Mouse (Mus musculus): ENCODE data around the gene Lcn5. TPM values are rescaled to one million over a fixed set of nuclear protein-coding genes. Genes with fewer than 3 reads are reported as not detected.
A peak's percentile ranks its signal among the peaks of the same experiment; 100 is the strongest.
"Not testable (repeated sequence)": the region's sequence is repeated elsewhere in the genome, so short reads cannot be mapped to it uniquely, and the experiment has no call there.

Gene Lcn5
- total RNA-seq, 2 experiments from 2014 or later, result not detected

GRCm38 (mm10) chr2:25664125-25664524 lies 6.4 kb downstream of the Lcn5 start:
- intact Hi-C loops (cut with DNase I; ENCODE audit: low total_unique reads), result no loop called here
- no peak for DNase-seq

- no peak for DNase-seq
- intact Hi-C loops (cut with DNase I; ENCODE audit: low total_unique reads), result no loop called here
Measured at GRCm38 (mm10) chr2:25666516-25666915, 8.8 kb downstream of the Lcn5 start.

GRCm38 (mm10) chr2:25676486-25676885 lies 18.7 kb downstream of the Lcn5 start, which contains the start of gene Lcn6:
Gene Lcn6, plus strand, starts transcription at chr2:25676786.
- intact Hi-C loops (cut with DNase I; ENCODE audit: low total_unique reads), result no loop called here
- no peak for DNase-seq

DNA sequence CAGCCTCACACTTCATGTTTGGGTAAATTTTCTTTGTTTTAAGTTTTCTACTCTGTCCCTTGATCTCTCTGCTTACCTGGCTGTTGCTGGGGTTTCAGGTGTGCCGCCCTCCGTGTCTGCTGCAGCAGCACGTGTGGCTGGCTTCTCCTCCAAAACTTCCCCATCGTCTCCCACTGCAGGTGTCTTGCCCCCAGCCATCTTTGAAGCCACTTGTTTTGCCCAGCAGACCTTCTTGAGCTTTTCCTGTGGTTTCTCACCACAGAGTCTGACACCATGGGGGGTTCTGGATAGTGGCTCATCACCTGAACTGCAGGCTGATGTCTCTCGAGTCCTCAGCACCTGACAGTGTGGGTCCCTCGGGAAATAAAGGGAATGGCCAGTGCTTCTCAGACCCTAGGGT lies 21.8 kb downstream of the Lcn5 start:
- intact Hi-C loops (cut with DNase I; ENCODE audit: low total_unique reads), result no loop called here

DNA sequence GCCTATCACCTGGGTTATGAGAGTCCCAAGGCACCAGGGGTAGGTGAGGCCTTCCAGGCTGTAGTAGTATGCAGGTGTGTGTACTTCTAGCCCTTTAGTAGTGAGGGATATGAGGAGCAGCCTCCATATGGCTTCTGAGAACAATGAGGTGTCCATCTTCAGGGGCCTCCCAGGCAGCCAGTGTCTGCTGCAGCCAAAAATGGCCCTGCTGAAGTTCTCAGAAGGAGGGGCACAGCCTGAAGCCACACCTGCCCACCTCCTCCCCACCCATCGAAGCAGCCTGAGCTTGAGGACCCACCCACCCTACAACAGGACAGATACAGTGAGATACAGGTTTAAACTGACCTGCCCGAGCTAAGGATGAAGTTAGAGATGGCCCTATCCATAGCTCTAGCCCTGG lies 24.7 kb downstream of the Lcn5 start, which contains the start of gene Lcn10:
Gene Lcn10 (plus strand): TSS at position 301 of the 400 bp plus-strand sequence.
- intact Hi-C loops (cut with DNase I; ENCODE audit: low total_unique reads), result no loop called here
- DNase-seq, result no peak

More for the DNA sequence above, 21.8 kb downstream of the Lcn5 start:
- DNase-seq, result no peak

DNA sequence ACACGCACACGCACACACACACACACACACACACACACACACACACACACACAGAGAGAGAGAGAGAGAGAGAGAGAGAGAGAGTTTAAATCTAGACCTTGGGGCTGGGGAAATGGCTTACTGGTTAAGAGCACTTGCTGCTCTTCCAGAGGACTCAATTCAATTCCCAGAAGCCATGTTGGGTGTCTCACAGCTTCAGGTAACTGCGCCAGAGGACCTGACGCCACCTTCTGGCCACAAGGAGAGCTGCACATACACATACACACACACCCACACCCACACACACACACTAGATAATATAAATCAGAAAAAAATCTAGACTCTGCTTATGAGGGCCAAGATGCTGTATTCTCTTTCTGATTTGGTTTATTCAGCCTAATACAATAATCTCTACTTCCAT lies 29.2 kb downstream of the Lcn5 start:
- no peak for DNase-seq
- intact Hi-C loops (cut with DNase I; ENCODE audit: low total_unique reads), result no loop called here

DNA sequence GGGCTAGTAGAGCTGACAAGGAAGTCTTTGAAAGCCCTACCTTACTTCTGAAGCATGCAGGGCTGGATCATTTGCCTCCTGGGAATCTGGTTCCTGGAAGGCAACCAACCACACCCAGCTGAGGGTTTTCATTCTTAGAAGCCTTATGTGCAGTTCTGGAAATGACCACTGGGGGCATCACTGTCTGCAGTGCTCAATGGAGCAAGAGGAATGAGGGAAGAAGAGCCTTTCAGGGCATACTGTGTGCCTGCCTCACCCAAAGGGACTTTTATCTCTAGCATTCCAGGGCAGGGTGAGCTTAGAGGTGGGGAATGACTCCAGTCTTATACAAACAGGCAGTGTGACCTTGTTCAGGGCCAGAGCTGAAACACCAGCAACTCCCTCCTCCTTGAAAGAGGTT lies 36.9 kb downstream of the Lcn5 start:
- intact Hi-C loops (cut with DNase I; ENCODE audit: low total_unique reads), result loop anchor here (10.0 kb wide), 1 partner anchor 60 kb away; no protein-coding TSS in a partner anchor

GRCm38 (mm10) chr2:25696951-25697350 lies 39.2 kb downstream of the Lcn5 start:
- intact Hi-C loops (cut with DNase I; ENCODE audit: low total_unique reads), result loop anchor here (10.0 kb wide), 1 partner anchor 62 kb away; no protein-coding TSS in a partner anchor
- DNase-seq, result no peak

More for the DNA sequence above, 36.9 kb downstream of the Lcn5 start:
- peak; percentile 66 for DNase-seq

- intact Hi-C loops (cut with DNase I; ENCODE audit: low total_unique reads), result loop anchor here (10.0 kb wide), 1 partner anchor 64 kb away; no protein-coding TSS in a partner anchor
- DNase-seq, result no peak
Measured at GRCm38 (mm10) chr2:25698696-25699095, 40.9 kb downstream of the Lcn5 start.

- intact Hi-C loops (cut with DNase I; ENCODE audit: low total_unique reads), result loop anchor here (10.0 kb wide), 1 partner anchor 65 kb away; no protein-coding TSS in a partner anchor
- DNase-seq, result not testable (repeated sequence)
Measured at GRCm38 (mm10) chr2:25699743-25700142, 42.0 kb downstream of the Lcn5 start, which contains the start of gene Obp2a. Gene Obp2a, plus strand, starts transcription at chr2:25700043.

GRCm38 (mm10) chr2:25701001-25701400 lies 43.2 kb downstream of the Lcn5 start:
- intact Hi-C loops (cut with DNase I; ENCODE audit: low total_unique reads), result no loop called here
- no peak for DNase-seq

DNA sequence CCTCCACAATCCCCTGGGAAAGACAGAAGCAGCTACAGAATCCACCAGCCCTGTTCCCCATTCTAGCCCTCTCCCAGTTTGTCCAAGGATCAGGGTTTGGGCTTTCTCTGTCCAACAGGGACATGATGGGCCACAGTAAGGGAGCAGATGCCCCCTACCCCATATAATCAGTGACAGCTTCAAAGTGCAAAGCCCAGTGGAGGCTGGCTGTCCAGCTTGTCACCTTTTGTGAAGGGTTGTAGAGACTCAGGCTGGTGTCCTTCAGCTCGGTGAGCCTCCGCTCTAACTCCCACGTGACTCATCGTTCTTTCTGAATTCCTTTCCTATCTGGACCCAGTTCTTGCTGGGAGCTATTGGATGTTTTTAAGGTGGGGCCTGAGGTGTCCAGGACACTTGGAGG lies 46.0 kb downstream of the Lcn5 start:
- intact Hi-C loops (cut with DNase I; ENCODE audit: low total_unique reads), result no loop called here
- DNase-seq, result no peak

DNA sequence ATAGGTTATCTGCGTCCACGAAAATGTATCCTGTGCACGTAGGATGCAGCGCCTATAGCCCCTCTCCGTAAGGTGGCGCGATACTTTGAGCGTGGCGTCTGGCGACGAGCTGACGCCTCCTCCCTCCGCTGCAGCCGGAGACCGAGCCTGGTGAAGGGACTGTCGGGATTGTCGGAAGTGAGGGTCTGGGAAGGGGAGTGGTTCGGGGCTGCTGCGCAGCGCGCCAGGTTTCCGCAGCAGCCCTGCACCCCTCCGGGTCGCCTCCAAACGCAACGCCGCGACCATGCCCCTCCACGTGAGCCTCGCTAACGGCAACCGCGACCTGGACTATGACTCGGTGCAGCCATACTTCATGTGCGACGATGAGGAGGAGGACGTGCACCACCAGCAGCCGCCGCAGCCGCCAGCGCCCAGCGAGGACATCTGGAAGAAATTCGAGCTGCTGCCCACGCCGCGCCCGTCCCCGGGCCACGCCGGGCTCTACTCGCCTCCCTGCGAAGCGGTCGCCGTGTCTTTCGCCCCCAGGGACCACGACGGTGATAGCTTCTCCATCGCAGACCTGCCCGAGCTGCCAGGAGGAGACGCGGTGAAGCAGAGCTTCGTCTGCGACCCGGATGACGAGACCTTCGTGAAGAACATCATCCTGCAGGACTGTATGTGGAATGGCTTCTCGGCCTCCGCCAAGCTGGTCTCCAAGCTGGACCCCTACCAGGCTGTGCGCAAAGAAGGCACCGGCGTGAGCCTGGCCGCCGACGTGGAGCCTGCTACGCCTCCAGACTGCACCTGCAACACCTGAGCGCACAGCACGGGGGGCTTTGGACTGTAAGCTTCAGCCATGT lies 49.1 kb downstream of the Lcn5 start, which contains the start of gene Bmyc:
Gene Bmyc (plus strand): TSS at position 97 of the 839 bp plus-strand sequence.
- DNase-seq, result peak; percentile 78
- intact Hi-C loops (cut with DNase I; ENCODE audit: low total_unique reads), result no loop called here

DNA sequence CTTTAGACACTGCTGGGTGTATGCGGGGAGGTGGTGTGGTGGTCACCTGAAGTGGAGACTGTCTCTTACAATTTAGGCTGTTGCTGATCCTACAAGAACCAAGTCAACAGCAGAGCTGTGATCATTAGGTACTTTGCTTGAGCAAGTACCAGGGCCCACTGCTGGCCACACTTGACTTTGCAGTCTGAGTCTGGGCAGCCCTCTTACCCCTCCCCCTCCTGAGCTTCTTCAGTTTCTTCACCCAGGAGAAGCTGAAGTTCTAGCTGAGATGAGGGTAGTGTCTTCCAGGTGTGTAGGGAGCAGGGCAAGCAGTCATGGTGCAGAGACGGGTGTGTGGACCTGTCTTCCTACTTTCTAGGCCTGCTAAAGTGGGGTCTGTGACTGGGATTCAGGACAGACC lies 50.4 kb downstream of the Lcn5 start:
- DNase-seq, result peak; percentile 40
- intact Hi-C loops (cut with DNase I; ENCODE audit: low total_unique reads), result no loop called here

- intact Hi-C loops (cut with DNase I; ENCODE audit: low total_unique reads); DNase-seq: not testable (repeated sequence)
Measured at GRCm38 (mm10) chr2:25709056-25709455, 51.3 kb downstream of the Lcn5 start.

GRCm38 (mm10) chr2:25709791-25710190 lies 52.0 kb downstream of the Lcn5 start:
- DNase-seq; intact Hi-C loops (cut with DNase I; ENCODE audit: low total_unique reads): not testable (repeated sequence)

Other genes starting within 250 kb of the Lcn5 start
- gene Fut7, start 234.7 kb upstream of the Lcn5 start, total RNA-seq (2021), result not detected
- 10 to 100 TPM in 1 of 2 experiments, 1 to 10 TPM in 1; 9.2 to 11.6 TPM for gene Abca2, start 229.2 kb upstream of the Lcn5 start, total RNA-seq (2021)
- gene Clic3, start 201.1 kb upstream of the Lcn5 start, total RNA-seq (2021), result not detected
- gene Paxx, start 196.9 kb upstream of the Lcn5 start, total RNA-seq (2021), result 10 to 100 TPM; 15.7 to 18.9 TPM
- 1 to 10 TPM; 1.3 to 1.4 TPM for gene Ptgds, start 187.9 kb upstream of the Lcn5 start, total RNA-seq (2021)
- gene Lcn12, start 164.0 kb upstream of the Lcn5 start, total RNA-seq (2021), result not detected
- gene Fbxw5, start 157.2 kb upstream of the Lcn5 start, total RNA-seq (2021), result 10 to 100 TPM; 68.6 to 70.5 TPM
- gene C8g, start 156.2 kb upstream of the Lcn5 start, total RNA-seq (2021), result under 1 TPM; 0.91 to 0.98 TPM
- 10 to 100 TPM in 1 of 2 experiments, 1 to 10 TPM in 1; 9.7 to 13.3 TPM for gene Traf2, start 111.0 kb upstream of the Lcn5 start, total RNA-seq (2021)
- gene Edf1, start 100.1 kb upstream of the Lcn5 start, total RNA-seq (2021), result 100 to 1,000 TPM; 164 to 173 TPM
- under 1 TPM; 0.68 to 0.80 TPM for gene Mamdc4, start 83.1 kb upstream of the Lcn5 start, total RNA-seq (2021)
- 10 to 100 TPM; 42.6 to 44.8 TPM for gene Phpt1, start 82.7 kb upstream of the Lcn5 start, total RNA-seq (2021)
- under 1 TPM in 1 of 2 experiments, not detected in 1; 0.10 TPM for gene Ajm1, start 76.2 kb upstream of the Lcn5 start, total RNA-seq (2021)
- 10 to 100 TPM; 39.5 to 41.0 TPM for gene Rabl6, start 49.4 kb upstream of the Lcn5 start, total RNA-seq (2021)
- gene Ccdc183, start 40.3 kb upstream of the Lcn5 start, total RNA-seq (2021), result not detected
- gene Tmem141, start 35.9 kb upstream of the Lcn5 start, total RNA-seq (2021), result 10 to 100 TPM; 12.1 to 14.3 TPM
- gene Fcna, start 29.9 kb upstream of the Lcn5 start, total RNA-seq (2021), result 1 to 10 TPM; 5.7 to 6.2 TPM
- gene Lcn8, start 4.8 kb upstream of the Lcn5 start, total RNA-seq (2021), result 10 to 100 TPM; 31.0 to 33.3 TPM
- not detected for gene Lcn6, start 18.8 kb downstream of the Lcn5 start, total RNA-seq (2021)
- gene Lcn10, start 24.8 kb downstream of the Lcn5 start, total RNA-seq (2021), result not detected
- not detected for gene Obp2a, start 42.1 kb downstream of the Lcn5 start, total RNA-seq (2021)
- gene Bmyc, start 48.8 kb downstream of the Lcn5 start, total RNA-seq (2021), result 10 to 100 TPM; 10.9 to 15.5 TPM
- gene Obp2b, start 79.1 kb downstream of the Lcn5 start, total RNA-seq (2021), result not detected
- gene Lcn3, start 107.6 kb downstream of the Lcn5 start, total RNA-seq (2021), result not detected
- gene Lcn11, start 119.1 kb downstream of the Lcn5 start, total RNA-seq (2021), result not detected
- not detected for gene Gm13539, start 124.3 kb downstream of the Lcn5 start, total RNA-seq (2021)
- not detected for gene Glt6d1, start 157.9 kb downstream of the Lcn5 start, total RNA-seq (2021)
- not detected for gene Lcn9, start 165.2 kb downstream of the Lcn5 start, total RNA-seq (2021)
- gene Sohlh1, start 189.3 kb downstream of the Lcn5 start, total RNA-seq (2021), result not detected
- under 1 TPM; 0.23 to 0.84 TPM for gene Kcnt1, start 205.8 kb downstream of the Lcn5 start, total RNA-seq (2021)